Mouse (Mus musculus): ENCODE measurements around the gene Gk2. TPM values are rescaled to one million over a fixed set of nuclear protein-coding genes. Genes with fewer than 3 reads are reported as not detected.

Gk2 gene
- total RNA-seq (2021), result not detected

DNA sequence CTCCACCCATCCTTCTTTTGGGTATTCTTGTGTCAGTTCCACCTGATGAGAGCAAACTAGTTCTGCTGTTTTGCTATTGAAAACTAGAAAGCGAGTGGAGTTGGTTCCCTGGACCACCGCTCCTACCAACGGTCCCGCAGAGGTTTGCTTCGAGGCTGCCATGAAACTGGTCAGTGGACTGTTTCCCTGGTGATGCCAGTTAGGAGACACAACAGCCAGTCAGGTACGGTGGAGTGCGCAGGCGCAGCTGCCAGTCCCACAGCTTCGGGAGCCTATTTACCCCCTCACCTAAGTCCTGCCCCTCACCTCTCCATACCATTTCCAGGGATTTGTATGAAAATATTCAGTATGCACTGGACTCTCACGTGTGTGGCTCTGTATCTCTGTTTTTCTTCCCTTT is at the start of gene Gk2:
Gk2 (minus strand) TSS at position 206 of the 400 bp plus-strand sequence.
- DNase-seq (ENCODE audit: low spot score in 2 of 2), result no peak
- intact Hi-C loops (cut with DNase I), result no loop called here

- intact Hi-C loops (cut with DNase I), result no loop called here
- no peak for DNase-seq (ENCODE audit: low spot score in 2 of 2)
These were observed 41.2 kb upstream of the Gk2 start for GRCm38 (mm10) chr5:97498041-97498440.

DNA sequence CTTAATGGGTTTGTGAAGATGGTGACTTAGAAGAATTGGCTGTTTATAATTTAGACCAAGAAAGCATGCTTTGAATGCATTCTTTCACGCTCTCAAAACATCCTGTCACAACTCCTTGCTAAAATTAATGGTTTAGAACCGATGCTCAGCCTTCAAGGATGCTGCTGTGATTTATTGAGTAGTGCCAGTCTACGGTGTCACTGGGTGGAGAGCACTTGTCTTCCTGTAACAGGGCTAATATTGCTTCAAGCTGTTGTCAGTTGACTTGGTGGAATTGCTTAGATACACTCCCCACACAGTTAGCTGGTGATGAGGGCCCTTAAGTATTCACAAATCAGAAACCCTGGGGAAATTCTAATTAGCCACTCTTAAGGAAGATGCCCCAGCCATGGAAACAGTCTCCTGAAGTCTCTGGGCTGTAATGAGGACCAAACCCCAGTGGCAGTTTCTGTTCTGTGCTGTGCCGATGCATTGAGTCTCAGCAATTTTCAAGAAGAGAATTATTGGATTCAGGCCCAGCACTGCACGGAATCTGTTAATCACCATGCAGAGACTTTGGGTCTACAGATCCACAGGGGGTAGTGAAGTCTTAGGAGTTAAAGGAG is 38.8 kb upstream of the Gk2 start:
- DNase-seq (ENCODE audit: low spot score in 2 of 2), result no peak
- intact Hi-C loops (cut with DNase I), result no loop called here

GRCm38 (mm10) chr5:97493421-97493820 is 36.6 kb upstream of the Gk2 start:
- no peak for DNase-seq (ENCODE audit: low spot score in 2 of 2)
- intact Hi-C loops (cut with DNase I), result no loop called here

DNA sequence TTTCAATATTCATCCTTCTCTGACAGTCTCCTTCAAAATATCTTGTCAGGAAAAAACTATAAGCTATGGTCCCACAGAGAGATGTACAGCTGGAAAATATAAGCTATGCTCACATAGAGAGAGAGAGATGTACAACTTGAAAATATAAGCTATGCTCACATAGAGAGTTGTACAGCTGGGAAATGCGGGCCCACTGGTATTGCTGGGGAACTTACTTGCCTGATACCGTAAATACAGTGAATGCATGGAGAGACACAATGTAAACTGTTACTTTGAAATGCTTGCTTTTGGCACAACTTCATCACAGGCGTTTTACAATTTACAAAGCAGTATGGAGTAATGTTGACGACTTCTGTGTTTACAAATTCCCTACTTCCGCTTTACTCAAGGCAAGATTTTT is 29.3 kb upstream of the Gk2 start:
- intact Hi-C loops (cut with DNase I), result no loop called here
- DNase-seq (ENCODE audit: low spot score in 2 of 2), result no peak

GRCm38 (mm10) chr5:97479991-97480390 is 23.2 kb upstream of the Gk2 start:
- intact Hi-C loops (cut with DNase I), result no loop called here

DNA sequence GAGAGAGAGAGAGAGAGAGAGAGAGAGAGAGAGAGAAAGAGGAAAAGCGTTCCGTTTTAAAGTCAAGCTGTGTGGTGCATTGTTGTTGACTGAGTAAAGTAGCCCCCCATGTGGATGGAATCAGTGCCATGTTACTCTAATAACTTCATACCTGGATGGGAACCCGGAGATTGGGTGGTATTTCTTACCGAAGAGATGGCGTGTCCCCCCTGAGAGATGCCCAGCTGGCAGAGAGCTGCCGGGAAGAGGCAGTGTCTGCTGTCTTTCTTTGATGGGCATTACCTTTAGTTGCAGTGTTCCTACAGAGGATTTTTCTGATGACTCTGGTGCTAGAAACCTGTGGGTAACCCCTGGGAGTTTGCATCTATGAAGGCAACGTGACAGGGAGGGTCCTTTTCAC is 10.4 kb upstream of the Gk2 start:
- intact Hi-C loops (cut with DNase I), result no loop called here
- DNase-seq (ENCODE audit: low spot score in 2 of 2), result no peak

More at GRCm38 (mm10) chr5:97479991-97480390, 23.2 kb upstream of the Gk2 start:
- DNase-seq (ENCODE audit: low spot score in 2 of 2), result no peak

DNA sequence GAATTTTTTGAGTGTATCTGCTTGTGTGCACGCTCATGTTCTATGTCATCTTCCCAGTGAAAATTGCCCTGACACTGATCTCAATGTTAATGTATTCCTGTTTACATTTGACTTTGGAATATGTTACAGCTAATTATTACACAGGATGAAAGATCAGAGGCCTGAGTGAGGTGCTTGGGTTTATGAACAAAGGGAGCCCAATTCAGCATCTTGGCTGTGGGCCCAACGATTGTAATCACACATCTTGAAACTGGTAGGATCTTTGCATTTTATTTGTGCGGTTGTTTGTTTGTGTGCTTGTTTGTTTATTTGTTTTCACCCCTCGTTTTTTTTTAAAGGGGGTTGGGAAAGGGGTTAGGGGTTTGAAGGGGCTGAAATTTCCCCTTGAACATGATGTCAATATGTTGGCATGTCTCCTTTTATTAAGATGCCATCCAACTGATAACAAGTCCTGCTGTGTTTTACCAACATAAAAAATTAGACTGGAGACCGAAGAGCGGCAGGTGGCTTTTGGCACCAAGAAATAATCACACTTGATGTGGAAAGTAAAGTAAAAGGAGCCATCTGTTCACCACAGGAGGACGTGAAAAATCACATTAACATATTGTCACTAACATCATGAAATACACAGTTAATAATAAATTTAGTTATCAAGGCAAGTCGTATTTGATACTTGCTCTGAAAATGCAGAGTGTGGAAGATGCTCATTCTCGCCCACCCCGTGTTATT is 9.8 kb upstream of the Gk2 start:
- intact Hi-C loops (cut with DNase I), result no loop called here
- no peak for DNase-seq (ENCODE audit: low spot score in 2 of 2)

DNA sequence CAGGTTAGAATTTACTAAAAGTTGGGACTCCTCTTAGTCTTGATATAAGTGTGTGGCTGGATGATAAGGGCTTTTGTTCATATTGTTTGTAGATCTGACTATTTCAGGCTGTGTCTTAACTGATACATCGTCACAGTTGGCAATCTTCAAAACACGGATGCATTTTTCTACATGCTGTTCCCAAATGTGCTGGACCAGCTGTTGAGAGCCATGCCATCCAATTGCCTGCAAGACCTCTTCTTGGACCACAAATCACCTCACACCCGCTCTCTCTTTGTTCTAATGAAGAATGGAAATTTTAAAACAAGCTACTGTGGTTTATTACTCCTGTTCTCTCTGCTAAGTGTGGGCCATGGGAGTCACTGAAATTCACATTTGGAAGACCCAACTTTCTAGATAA is 9.1 kb upstream of the Gk2 start:
- intact Hi-C loops (cut with DNase I), result no loop called here
- DNase-seq (ENCODE audit: low spot score in 2 of 2), result no peak

DNA sequence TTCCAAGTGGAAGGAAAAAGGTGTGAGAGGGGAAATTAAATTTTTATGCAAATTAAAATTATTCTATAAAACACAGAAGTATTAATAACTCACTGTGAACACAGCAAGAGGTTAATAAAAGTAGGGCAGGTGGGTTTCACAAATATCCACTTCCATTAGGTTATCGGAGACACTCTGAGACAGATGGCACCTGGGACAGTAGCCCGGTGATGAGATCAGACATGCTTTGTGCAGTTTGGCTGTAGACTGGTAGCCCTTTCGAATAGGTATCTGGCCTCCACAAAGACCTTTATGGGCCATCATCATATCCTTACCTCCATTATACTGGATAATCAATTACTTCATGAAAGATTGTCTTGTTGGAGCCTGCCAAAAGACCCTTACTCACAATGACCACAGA is 6.0 kb upstream of the Gk2 start:
- intact Hi-C loops (cut with DNase I), result no loop called here
- DNase-seq (ENCODE audit: low spot score in 2 of 2), result no peak

DNA sequence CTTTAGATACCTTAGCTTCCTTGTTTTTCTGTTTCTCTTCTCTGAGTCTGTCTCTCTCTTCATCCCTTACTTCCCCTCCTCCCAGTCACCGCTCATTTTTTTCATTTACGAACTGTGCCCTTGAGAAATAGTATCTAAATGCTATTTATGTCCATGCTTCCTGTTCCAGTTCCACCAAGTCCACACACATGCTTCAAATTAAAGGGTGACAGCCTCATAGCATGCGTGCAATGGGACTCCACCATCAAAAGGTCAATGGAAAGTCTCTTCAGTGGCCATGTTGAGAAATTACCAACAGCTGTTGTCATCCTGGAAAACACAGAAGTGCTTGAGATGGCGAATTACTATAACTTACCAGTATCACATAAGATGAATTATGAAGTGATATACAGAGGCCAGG is 5.4 kb downstream of the Gk2 start:
- intact Hi-C loops (cut with DNase I), result no loop called here

DNA sequence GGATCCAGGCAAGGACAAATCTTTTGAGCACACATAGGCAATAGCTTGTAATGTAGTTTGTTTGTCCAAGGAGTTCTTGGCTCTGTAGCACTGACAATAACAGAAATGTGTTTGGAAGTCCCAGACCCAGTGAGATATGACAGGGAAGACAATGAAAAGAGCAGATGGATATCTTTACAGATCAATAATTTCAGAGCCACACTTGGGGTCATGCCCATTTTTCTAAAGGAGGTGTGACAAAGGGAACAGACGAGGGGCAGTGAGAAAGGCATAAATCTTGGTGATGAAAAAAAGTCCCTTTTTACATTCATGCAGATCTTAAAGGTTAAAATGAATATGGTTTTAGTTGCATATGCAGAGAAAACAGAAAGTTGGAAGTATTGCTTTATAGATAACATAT is 12.6 kb downstream of the Gk2 start:
- intact Hi-C loops (cut with DNase I), result no loop called here
- no peak for DNase-seq (ENCODE audit: low spot score in 2 of 2)

More for the DNA sequence above, 5.4 kb downstream of the Gk2 start:
- DNase-seq (ENCODE audit: low spot score in 2 of 2), result no peak

GRCm38 (mm10) chr5:97432512-97432911 is 24.3 kb downstream of the Gk2 start:
- no peak for DNase-seq (ENCODE audit: low spot score in 2 of 2)
- intact Hi-C loops (cut with DNase I), result no loop called here

- intact Hi-C loops (cut with DNase I), result no loop called here
These were observed 26.8 kb downstream of the Gk2 start for GRCm38 (mm10) chr5:97429976-97430375.

GRCm38 (mm10) chr5:97421669-97422068 is 35.2 kb downstream of the Gk2 start:
- no peak for DNase-seq (ENCODE audit: low spot score in 2 of 2)
- intact Hi-C loops (cut with DNase I), result no loop called here

More at GRCm38 (mm10) chr5:97429976-97430375, 26.8 kb downstream of the Gk2 start:
- DNase-seq (ENCODE audit: low spot score in 2 of 2), result no peak

DNA sequence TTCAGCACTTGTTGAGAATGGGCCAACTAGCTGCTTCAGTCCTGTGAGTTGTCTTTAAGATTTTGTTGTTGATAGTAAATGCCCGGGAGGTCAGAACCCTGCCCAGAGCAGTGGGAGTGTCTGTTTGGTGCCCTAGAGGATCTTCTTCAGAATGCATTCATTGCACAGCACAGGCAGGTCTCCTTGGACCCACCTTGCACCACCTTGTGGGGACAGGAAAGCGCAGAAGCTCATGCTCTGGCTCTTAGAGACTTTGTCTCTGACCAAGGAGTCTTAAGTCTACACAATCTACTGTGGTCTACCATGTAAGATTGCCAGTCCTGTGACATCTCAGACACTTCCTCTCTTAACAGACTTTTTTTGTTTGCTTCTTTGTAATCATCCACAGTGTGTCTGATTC is 39.6 kb downstream of the Gk2 start:
- intact Hi-C loops (cut with DNase I), result no loop called here
- no peak for DNase-seq (ENCODE audit: low spot score in 2 of 2)

- intact Hi-C loops (cut with DNase I), result no loop called here
- DNase-seq (ENCODE audit: low spot score in 2 of 2), result no peak
These were observed 41.0 kb downstream of the Gk2 start for GRCm38 (mm10) chr5:97415837-97416236.

DNA sequence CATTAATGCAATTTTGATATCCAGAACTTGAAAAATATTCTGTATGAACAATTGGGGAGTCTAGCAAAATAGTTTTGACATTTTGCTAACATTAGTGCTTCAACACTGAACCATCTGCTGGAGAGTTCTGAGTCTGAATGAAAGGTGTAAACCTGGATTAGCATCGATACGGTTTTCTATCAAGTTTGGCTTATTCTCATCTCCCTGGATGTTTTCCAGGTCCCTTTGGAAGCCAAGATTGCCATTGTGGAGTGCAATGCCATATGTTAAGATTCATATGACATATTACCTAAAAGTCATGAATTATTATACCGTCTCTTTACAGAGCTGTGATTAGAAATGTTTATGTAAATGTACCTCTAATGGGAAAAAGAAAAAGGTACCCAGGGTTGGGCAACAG is 43.1 kb downstream of the Gk2 start:
- intact Hi-C loops (cut with DNase I), result no loop called here
- no peak for DNase-seq (ENCODE audit: low spot score in 2 of 2)

- intact Hi-C loops (cut with DNase I), result no loop called here
- no peak for DNase-seq (ENCODE audit: low spot score in 2 of 2)
These were observed 46.6 kb downstream of the Gk2 start for GRCm38 (mm10) chr5:97410190-97410589.

GRCm38 (mm10) chr5:97409234-97409704 is 47.6 kb downstream of the Gk2 start:
- DNase-seq (ENCODE audit: low spot score in 2 of 2), result no peak
- intact Hi-C loops (cut with DNase I), result no loop called here

Measured in left cerebral cortex, postnatal 36 days (tissue).